Mouse (Mus musculus): ENCODE measurements around the gene Sorcs2.

- TF ChIP-seq POLR2A (IDR thresholded peaks at IDR 0.05; ENCODE audit: control insufficient read depth, extremely low read depth, insufficient read depth, low read length, poor library complexity) (no peak), CTCF (IDR thresholded peaks at IDR 0.05; ENCODE audit: borderline replicate concordance, control insufficient read depth, extremely low read depth, insufficient read depth, low read length, poor library complexity) (no peak)
These were observed 198.4 kb downstream of the Sorcs2 start for GRCm38 (mm10) chr5:36199519-36199918.

Measured in thymus, adult 2 months (tissue).